Mouse (Mus musculus) hindbrain, embryonic 16.5 days (tissue): ENCODE measurements at regions not wholly inside any gene's neighbourhood (a gene's known extent, or its start where the extent isn't known, plus 50 kb on each side); places are given as distances from the start of the nearest gene placed in this dataset.
"Not testable (repeated sequence)": the region's sequence is repeated elsewhere in the genome, so short reads cannot be mapped to it uniquely, and the experiment has no call there.

Experiments
- ATAC-seq: fragments of 200-750 bp; cut with Nextera tagmentation; 2 replicates; pipeline ENCODE4 v1.8.0; 2017; ENCODE audit warnings: moderate TSS enrichment, moderate library complexity
- H3K27ac ChIP-seq: fragments of 300-500 bp; sonication (generic); 2 replicates; pipeline ENCODE4 v1.5.1; 2014; ENCODE audit warnings: low read depth, mild to moderate bottlenecking, control low read depth, low read length, moderate library complexity
- H3K27me3 ChIP-seq: fragments of 300-500 bp; sonication (generic); replicated peaks from 2 replicates; pipeline ENCODE4 v1.6.1; 2014; ENCODE audit warnings: low read length; ENCODE audit not compliant: control insufficient read depth, insufficient read depth
- H3K36me3 ChIP-seq: fragments of 300-500 bp; sonication (generic); 2 replicates; pipeline ENCODE4 v1.6.1; 2014; ENCODE audit warnings: mild to moderate bottlenecking, low read length, moderate library complexity, mixed read lengths; ENCODE audit not compliant: control insufficient read depth, insufficient read depth
- H3K4me1 ChIP-seq: fragments of 300-500 bp; sonication (generic); 2 replicates; pipeline ENCODE4 v1.6.1; 2014; ENCODE audit warnings: low read depth, low read length; ENCODE audit not compliant: control insufficient read depth, insufficient read depth
- H3K4me2 ChIP-seq: fragments of 300-500 bp; sonication (generic); 2 replicates; pipeline ENCODE4 v1.6.1; 2014; ENCODE audit warnings: mild to moderate bottlenecking, low read length, control low read depth, moderate library complexity
- H3K4me3 ChIP-seq: fragments of 300-500 bp; sonication (generic); 2 replicates; pipeline ENCODE4 v1.5.1; 2014; ENCODE audit warnings: mild to moderate bottlenecking, low read length, control low read depth, moderate library complexity
- H3K9ac ChIP-seq: fragments of 300-500 bp; sonication (generic); 2 replicates; pipeline ENCODE4 v1.6.1; 2014; ENCODE audit warnings: low read depth, mild to moderate bottlenecking, control low read depth, low read length, moderate library complexity
- H3K9me3 ChIP-seq: fragments of 300-500 bp; sonication (generic); 2 replicates; pipeline ENCODE4 v1.6.1; 2014; ENCODE audit warnings: mild to moderate bottlenecking, low read length, moderate library complexity; ENCODE audit not compliant: control insufficient read depth
- WGBS: fragments of 180-500 bp; shearing (Covaris S2); extraction: QIAGEN DNeasy Blood & Tissue Kit; methylation state at CpG from one replicate; pipeline ENCODE4 v1.1.7; 2014; 5-methylcytosine and 5-hydroxymethylcytosine counted together

- H3K4me1 ChIP-seq: peaks cover 3% of the 10 kb centered on the region; the same call in 1 of the 2 replicates
- H3K9me3 ChIP-seq: no peaks in the 10 kb centered on the region
- no peak overlapping the region for H3K27ac ChIP-seq
- 83% methylated on average over 1 of the region's 1 CpGs for WGBS
- no peak overlapping the region for H3K4me2 ChIP-seq
- no peak overlapping the region for H3K9ac ChIP-seq
- no peak for ATAC-seq
- no peaks in the 10 kb centered on the region for H3K36me3 ChIP-seq
- no peaks in the 10 kb centered on the region for H3K27me3 ChIP-seq
- no peak overlapping the region for H3K4me3 ChIP-seq
Observed at GRCm38 (mm10) chr16:12802651-12803050, 306.8 kb upstream of the Ercc4 start.

GRCm38 (mm10) chr16:12807351-12807871 lies 302.1 kb upstream of the Ercc4 start:
- no peak for ATAC-seq
- H3K9me3 ChIP-seq: no peaks in the 10 kb centered on the region

GRCm38 (mm10) chr16:12811088-12811487 lies 298.4 kb upstream of the Ercc4 start:
- Histone ChIP-seq H3K27me3 (no peaks in the 10 kb centered on the region), H3K9me3 (no peaks in the 10 kb centered on the region), H3K4me2 (no peak overlapping the region), H3K9ac (no peak overlapping the region), H3K36me3 (no peaks in the 10 kb centered on the region), H3K27ac (no peak overlapping the region), H3K4me1 (no peaks in the 10 kb centered on the region), H3K4me3 (no peak overlapping the region)
- 67% methylated on average over 2 of the region's 2 CpGs for WGBS
- no peak for ATAC-seq

More at GRCm38 (mm10) chr16:12807351-12807871, 302.1 kb upstream of the Ercc4 start:
- no peak overlapping the region for H3K27ac ChIP-seq
- no peak overlapping the region for H3K4me3 ChIP-seq
- no peaks in the 10 kb centered on the region for H3K36me3 ChIP-seq
- H3K4me2 ChIP-seq: no peak overlapping the region
- no peaks in the 10 kb centered on the region for H3K27me3 ChIP-seq
- WGBS: 44% methylated on average over 8 of the region's 8 CpGs
- H3K4me1 ChIP-seq: no peaks in the 10 kb centered on the region
- no peak overlapping the region for H3K9ac ChIP-seq

- 84% methylated on average over 6 of the region's 6 CpGs for WGBS
- H3K9me3 ChIP-seq: no peaks in the 10 kb centered on the region
- H3K27me3 ChIP-seq: no peaks in the 10 kb centered on the region
Observed at GRCm38 (mm10) chr16:12824646-12825045, 284.8 kb upstream of the Ercc4 start.

GRCm38 (mm10) chr16:12826222-12826621 lies 283.3 kb upstream of the Ercc4 start:
- H3K27ac ChIP-seq: no peak overlapping the region
- WGBS: 66% methylated on average over 8 of the region's 8 CpGs

More at GRCm38 (mm10) chr16:12824646-12825045, 284.8 kb upstream of the Ercc4 start:
- Histone ChIP-seq H3K27ac (no peak overlapping the region), H3K4me2 (no peak overlapping the region), H3K4me3 (no peak overlapping the region), H3K4me1 (no peaks in the 10 kb centered on the region), H3K9ac (no peak overlapping the region), H3K36me3 (no peaks in the 10 kb centered on the region)
- no peak for ATAC-seq

GRCm38 (mm10) chr16:12831308-12831707 lies 278.2 kb upstream of the Ercc4 start:
- not testable (repeated sequence) for H3K4me2 ChIP-seq, ATAC-seq

More at GRCm38 (mm10) chr16:12826222-12826621, 283.3 kb upstream of the Ercc4 start:
- Histone ChIP-seq H3K4me1 (no peaks in the 10 kb centered on the region), H3K27me3 (no peaks in the 10 kb centered on the region), H3K4me3 (no peak overlapping the region), H3K9ac (no peak overlapping the region), H3K9me3 (no peaks in the 10 kb centered on the region), H3K36me3 (no peaks in the 10 kb centered on the region), H3K4me2 (no peak overlapping the region)
- no peak for ATAC-seq

GRCm38 (mm10) chr16:12856356-12856755 lies 253.1 kb upstream of the Ercc4 start:
- WGBS: 86% methylated on average over 1 of the region's 1 CpGs
- H3K27me3 ChIP-seq: no peaks in the 10 kb centered on the region
- no peak overlapping the region for H3K4me2 ChIP-seq
- H3K9me3 ChIP-seq: no peaks in the 10 kb centered on the region
- no peak for ATAC-seq
- no peak overlapping the region for H3K9ac ChIP-seq
- no peak overlapping the region for H3K4me3 ChIP-seq
- no peaks in the 10 kb centered on the region for H3K4me1 ChIP-seq
- no peak overlapping the region for H3K27ac ChIP-seq
- no peaks in the 10 kb centered on the region for H3K36me3 ChIP-seq

More at GRCm38 (mm10) chr16:12831308-12831707, 278.2 kb upstream of the Ercc4 start:
- H3K4me3 ChIP-seq, H3K27me3 ChIP-seq, H3K36me3 ChIP-seq, H3K9ac ChIP-seq, H3K9me3 ChIP-seq, H3K27ac ChIP-seq, H3K4me1 ChIP-seq: not testable (repeated sequence)
- WGBS: 42% methylated on average over 1 of the region's 1 CpGs

- no peak overlapping the region for H3K4me3 ChIP-seq
- H3K4me2 ChIP-seq: no peak overlapping the region
- H3K36me3 ChIP-seq: no peaks in the 10 kb centered on the region
- WGBS: 93% methylated on average over 5 of the region's 5 CpGs
- no peaks in the 10 kb centered on the region for H3K9me3 ChIP-seq
- no peak overlapping the region for H3K27ac ChIP-seq
- H3K9ac ChIP-seq: no peak overlapping the region
- ATAC-seq: no peak
- H3K4me1 ChIP-seq: no peaks in the 10 kb centered on the region
- H3K27me3 ChIP-seq: no peaks in the 10 kb centered on the region
Observed at GRCm38 (mm10) chr16:12859714-12860355, 249.6 kb upstream of the Ercc4 start.

GRCm38 (mm10) chr16:12862561-12862960 lies 246.9 kb upstream of the Ercc4 start:
- no peak overlapping the region for H3K4me2 ChIP-seq
- no peak for ATAC-seq
- H3K27ac ChIP-seq: no peak overlapping the region
- no peaks in the 10 kb centered on the region for H3K4me1 ChIP-seq
- 87% methylated on average over 5 of the region's 5 CpGs for WGBS
- H3K9me3 ChIP-seq: no peaks in the 10 kb centered on the region
- no peaks in the 10 kb centered on the region for H3K36me3 ChIP-seq
- H3K27me3 ChIP-seq: no peaks in the 10 kb centered on the region
- no peak overlapping the region for H3K9ac ChIP-seq
- H3K4me3 ChIP-seq: no peak overlapping the region
